Mouse (Mus musculus) T-cell, adult 2 months (primary cell): ENCODE measurements around the gene Prkd3.

Source experiments
- DNase-seq: peaks from one replicate; pipeline ENCODE4 v3.0.0; 2022; ENCODE audit warnings: low spot score

The Prkd3 gene

DNA sequence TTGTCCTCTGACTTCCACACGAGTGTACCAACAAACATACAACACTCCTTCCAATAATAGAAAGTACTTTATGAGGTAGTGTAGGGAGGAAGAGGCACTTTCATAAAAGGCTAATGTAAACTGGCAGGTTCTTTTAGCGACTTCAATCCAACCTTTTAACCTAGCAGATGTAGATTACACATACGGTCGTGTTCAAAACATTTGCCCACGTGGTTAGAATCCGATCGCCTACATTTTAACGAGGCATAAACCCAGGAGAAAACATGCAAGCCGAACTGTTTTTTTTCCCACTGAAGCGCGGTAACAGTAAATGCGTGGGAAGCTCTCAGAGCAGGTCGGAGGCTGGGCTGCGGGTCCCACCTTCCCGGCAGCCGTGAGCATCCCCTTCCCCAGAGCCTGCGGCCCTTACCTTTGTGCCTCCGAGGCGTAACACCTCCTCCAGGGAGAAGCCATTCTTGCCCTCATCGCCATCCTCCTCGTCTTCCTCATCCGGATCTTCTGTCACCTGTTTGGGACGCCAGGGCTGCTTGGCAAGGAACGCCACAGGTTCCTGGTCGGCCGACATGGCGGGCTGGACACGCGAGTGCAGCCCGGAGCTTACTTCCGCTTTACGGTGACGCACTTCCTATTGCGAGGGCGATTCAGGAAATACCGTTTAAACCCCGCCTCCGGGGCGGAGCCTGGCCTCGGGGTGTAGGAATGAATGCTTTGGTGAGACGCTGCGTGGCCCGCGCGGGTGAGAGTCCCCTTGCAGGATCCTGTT, 84.0 kb downstream of the Prkd3 start, which contains the start of the genes Cebpz and Ndufaf7:
TSS of gene Cebpz (minus strand) at position 601 of the 763 bp plus-strand sequence.
TSS of gene Ndufaf7 (plus strand) at position 671 of the 763 bp plus-strand sequence.
- peak; percentile 98 for DNase-seq

DNA sequence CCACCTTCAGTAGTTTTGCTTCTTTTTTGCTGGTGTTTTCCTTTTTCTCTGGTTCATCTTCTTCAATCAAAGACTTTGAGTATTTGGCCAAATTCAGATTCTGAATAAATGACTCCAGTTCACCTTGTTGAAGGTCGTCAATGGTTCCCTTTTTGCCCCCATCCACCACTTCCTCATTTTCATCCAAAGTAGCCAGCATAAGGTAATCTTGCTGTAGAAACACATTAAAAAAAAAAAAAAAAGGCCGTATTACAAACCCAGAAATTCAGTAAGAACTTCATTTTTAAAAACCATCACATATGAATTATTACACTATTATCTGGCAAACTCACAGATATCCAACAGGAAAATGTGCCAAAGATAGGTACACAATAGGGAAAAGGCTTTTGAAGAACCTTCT, 84.8 kb downstream of the Prkd3 start:
- DNase-seq = no peak

DNA sequence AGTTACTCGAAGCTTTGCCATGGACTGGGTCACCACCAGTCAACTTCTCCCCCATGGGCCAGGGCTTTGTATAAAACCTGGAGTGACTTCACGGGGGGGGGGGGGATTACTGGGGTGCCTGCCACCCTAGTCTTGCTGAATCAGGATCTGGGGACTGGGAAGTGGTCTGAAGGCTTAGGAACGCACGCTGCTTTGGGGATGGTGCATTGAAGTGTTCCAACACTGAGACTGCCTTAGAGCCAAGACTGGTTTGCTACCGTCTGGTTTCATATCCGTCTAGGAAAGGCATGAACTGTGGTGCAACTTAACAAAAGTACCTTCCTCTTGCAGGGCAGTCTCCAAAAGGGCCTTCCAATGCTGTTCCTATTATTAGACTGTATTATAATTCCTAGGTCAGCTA, 102.9 kb downstream of the Prkd3 start:
- no peak for DNase-seq

DNA sequence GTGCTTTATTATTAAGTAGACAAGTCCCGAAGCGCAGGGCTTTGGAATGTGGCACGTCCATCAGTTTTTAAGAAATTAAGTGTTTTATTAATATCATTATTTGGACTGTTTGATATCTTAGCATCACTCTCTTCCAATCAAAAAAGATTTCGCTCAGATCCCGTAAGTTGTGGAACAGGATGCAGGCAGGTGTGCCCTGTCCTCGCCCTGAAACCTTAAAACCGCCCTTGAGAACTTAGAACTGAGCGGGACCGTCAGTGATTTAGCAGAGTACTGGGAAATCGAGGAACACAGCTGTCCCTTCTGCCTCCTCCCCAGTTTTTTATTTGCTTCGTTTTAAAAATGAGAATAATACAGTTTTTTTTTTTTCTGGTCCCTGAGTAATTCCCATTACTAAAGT, 103.7 kb downstream of the Prkd3 start:
- no peak for DNase-seq

DNA sequence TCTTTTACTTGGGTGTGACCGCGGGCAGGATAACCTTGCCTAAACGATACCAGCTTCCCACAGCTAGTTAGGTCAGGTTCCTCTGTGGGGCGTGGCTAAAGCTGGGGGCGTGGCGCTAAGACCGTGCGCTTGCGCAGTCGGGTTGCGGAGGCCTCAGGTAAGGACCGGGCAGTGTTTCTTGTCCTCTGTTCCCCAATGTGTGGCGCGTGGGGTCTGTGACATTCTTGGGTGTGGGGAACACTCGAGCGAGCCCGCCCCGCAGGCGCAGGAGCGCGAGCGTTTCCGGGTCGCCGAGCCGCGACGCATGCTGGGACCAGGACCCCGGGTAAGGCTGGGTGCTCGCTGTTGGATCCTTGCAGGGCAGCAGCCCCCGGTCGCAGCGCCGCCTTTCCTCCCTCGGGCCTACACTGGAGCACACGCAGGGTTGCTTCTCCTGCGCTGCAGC, 104.2 kb downstream of the Prkd3 start, which contains the start of gene Cebpzos:
TSS of gene Cebpzos (plus strand) at position 132 of the 445 bp plus-strand sequence.
- DNase-seq = peak; percentile 84

DNA sequence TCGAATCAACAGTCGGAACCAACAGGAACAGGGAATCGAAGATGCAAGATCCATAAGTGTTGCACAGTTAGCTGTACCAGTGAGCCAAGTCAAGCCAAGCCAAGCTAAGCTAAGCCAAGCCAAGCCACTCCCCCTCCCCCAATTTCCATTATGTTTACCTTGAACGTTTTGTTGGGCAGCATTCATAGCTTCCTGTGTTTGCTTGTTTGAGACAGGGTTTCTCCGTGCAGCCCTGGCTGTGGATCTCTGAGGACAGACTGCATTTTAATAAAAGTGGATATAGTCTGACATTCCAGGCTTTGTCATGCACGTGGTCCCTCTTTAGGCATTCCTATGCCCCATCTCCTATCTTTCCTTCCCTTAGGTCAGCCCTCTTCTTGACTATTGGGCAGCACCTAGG, 104.8 kb downstream of the Prkd3 start:
- no peak for DNase-seq

DNA sequence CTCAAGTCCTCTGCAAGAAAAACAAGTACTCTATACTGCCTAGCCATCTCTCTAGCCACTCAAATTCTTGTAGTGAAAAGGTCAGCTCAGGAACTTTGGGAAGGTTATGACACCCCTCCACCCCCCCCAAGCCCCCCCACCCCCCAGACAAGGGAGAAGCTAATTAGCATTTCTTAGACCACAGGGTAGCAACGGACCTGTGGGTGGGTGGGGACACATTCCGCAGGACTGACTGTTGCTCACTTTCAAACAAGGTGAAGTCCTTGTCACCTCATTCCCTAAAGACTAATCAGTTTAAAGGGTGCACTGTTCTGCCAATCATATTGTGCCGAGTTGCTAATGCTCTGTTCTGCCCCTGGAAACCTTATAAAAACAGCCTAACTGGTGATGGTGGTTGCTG, 106.7 kb downstream of the Prkd3 start:
- no peak for DNase-seq

DNA sequence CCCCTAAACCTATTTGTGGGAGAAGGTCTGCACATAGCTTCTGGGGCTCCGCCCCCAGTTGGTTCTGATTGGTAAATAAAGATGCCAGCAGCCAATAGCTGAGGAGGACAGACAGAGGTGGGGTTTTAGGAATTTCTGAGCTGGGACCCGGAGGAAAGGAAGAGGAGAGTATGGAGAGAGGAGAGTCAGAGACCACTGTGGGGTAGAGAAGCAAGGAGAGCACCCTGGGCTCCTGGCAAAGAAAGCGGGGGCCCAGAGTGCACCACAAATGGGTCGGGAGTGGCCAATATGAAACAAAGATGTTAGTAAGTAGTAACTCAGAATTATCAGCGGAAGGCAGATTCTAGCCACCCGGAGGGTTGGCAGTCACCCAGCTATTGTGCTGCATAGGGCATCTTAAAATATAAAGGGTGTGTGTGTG, 107.7 kb downstream of the Prkd3 start:
- no peak for DNase-seq

DNA sequence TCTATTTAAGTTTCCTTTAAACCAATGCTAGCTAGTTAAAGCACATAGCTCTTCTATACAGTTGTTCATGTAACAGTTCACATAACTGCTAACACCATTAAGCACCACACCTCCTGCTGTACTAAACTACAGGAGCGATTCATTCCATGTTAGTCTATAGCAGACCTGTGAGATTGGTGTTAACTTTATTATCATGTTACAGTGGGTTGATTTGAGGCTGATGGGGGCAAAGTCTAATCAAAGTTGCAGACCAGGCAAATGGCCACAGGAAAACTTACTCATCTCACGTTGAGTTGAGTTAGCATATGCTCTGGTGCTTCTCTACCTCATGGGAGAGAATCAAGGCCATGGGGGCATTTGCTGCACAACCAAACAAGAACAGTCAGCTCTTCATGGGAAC, 111.2 kb downstream of the Prkd3 start:
- DNase-seq = no peak

DNA sequence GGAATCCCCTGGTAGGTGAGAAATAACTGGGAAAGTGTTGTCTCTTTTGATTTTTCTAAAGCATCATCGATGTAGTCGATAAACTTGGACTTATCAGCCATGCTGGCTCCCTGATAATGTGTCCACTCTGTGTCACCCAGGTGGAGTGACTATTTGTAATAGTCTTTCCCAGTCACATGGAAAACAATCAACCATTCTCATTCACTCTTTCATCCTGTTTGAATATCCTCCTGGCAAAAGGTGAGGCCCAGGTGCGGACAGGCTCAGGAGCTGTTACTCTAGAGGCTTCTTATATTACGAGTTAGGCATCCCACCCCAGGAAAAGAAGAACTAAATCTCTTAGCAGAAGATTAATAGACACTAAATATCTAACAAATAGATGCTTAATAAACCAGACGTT, 113.7 kb downstream of the Prkd3 start, which contains the start of gene Sult6b1:
TSS of gene Sult6b1 (minus strand) at position 101 of the 400 bp plus-strand sequence.
- no peak for DNase-seq

DNA sequence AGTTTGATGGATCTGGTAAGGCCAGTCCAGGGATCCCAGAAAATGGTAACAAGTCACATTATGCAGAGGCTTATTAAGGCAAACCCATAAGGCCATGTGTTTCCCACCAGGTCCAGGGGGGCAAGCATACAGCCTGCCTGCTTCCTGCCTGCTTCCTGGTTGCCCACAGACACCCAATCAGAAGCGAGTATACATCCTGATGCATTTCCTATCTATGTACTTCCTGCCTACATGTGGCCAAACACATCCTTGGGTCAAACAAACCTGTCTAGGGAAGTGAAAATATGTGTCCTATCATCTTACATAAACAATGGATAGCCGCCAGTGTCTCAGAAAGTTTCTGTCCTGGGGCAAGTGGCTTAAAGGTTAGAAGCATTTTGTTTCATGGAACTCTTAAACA, 117.5 kb downstream of the Prkd3 start:
- no peak for DNase-seq
